ENCODE assay signal across 9 mouse cellular contexts in genomic region chr6:30468684-30469083, GRCm38 (mm10). TPM values are rescaled to one million over a fixed set of nuclear protein-coding genes. Genes with fewer than 3 reads are reported as not detected.
DNase-seq lines count a peak whose midpoint lies in the region; ATAC-seq lines count a peak whose summit lies in the region.
"Had no signal": no experiment of that assay in that cellular context is flagged by ENCODE, and none has a peak within 500 bp of the region (broad histone marks: within the 10 kb centered on the region; RNA-seq: fewer than 3 reads in every experiment).

No protein-coding gene starts in this region.

- no peak overlapping the region for H3K4me3 ChIP-seq in liver, embryonic 11.5 days (ENCODE audit: low read depth, low read length)
- no peak overlapping the region for H3K4me3 ChIP-seq in limb, embryonic 12.5 days (replicated peaks)
- H3K4me3 ChIP-seq: liver, embryonic 15.5 days had no signal

- H3K4me1 ChIP-seq in liver, embryonic 11.5 days (replicated peaks; ENCODE audit: control insufficient read depth, insufficient read depth, low read length), result peaks cover 8% of the 10 kb centered on the region
- peaks cover 19% of the 10 kb centered on the region for H3K4me1 ChIP-seq in limb, embryonic 12.5 days (replicated peaks)
- H3K4me1 ChIP-seq: liver, embryonic 15.5 days had no signal

- H3K9me3 ChIP-seq in liver, embryonic 11.5 days (ENCODE audit: control insufficient read depth, low read length), result no peaks in the 10 kb centered on the region
- peaks cover 5% of the 10 kb centered on the region; the same call in 1 of the 2 replicates for H3K9me3 ChIP-seq in limb, embryonic 12.5 days
- H3K9me3 ChIP-seq: liver, embryonic 15.5 days had no signal

- WGBS in liver, embryonic 11.5 days, result 53% methylated on average over 12 of the region's 12 CpGs
- WGBS in limb, embryonic 12.5 days, result 63% methylated on average over 12 of the region's 12 CpGs

- no peak overlapping the region for H3K9ac ChIP-seq in liver, embryonic 11.5 days (ENCODE audit: low read depth, low read length)
- no peak overlapping the region for H3K9ac ChIP-seq in limb, embryonic 12.5 days (replicated peaks)
- H3K9ac ChIP-seq: liver, embryonic 15.5 days had no signal

- no peaks in the 10 kb centered on the region for H3K36me3 ChIP-seq in liver, embryonic 11.5 days (ENCODE audit: control insufficient read depth, insufficient read depth, low read length)
- no peaks in the 10 kb centered on the region for H3K36me3 ChIP-seq in limb, embryonic 12.5 days
- H3K36me3 ChIP-seq: liver, embryonic 15.5 days had no signal

- no peak overlapping the region for H3K4me2 ChIP-seq in liver, embryonic 11.5 days
- no peak overlapping the region for H3K4me2 ChIP-seq in limb, embryonic 12.5 days
- H3K4me2 ChIP-seq: liver, embryonic 15.5 days had no signal

- H3K27ac ChIP-seq in liver, embryonic 11.5 days (ENCODE audit: low read depth, low read length), result no peak overlapping the region
- peak overlapping the region; percentile 51; the same call in 1 of the 2 replicates for H3K27ac ChIP-seq in limb, embryonic 12.5 days
- H3K27ac ChIP-seq: liver, embryonic 15.5 days had no signal

- intact Hi-C loops in heart, postnatal 10 days (cut with DNase I), result loop anchor here (2.0 kb wide), 1 partner anchor 66 kb away; no protein-coding TSS in a partner anchor

- DNase-seq in liver (peak; percentile 39), NIH3T3 (ENCODE audit: low read depth) (peak; percentile 69)
- DNase-seq in liver, embryonic 11.5 days (ENCODE audit: low spot score), result no peak
- DNase-seq in embryo, embryonic 10.5 days (ENCODE audit: low spot score), result peak; percentile 76
- peak; percentile 48 to 56 for DNase-seq in heart, postnatal 10 days
- peak; percentile 31 for DNase-seq in retina, postnatal 7 days (ENCODE audit: low read depth, low spot score)
- DNase-seq in frontal cortex, postnatal 25 days (ENCODE audit: low spot score in 2 of 2), result no peak

- ATAC-seq in liver, embryonic 11.5 days (replicated peaks; ENCODE audit: low FRiP score), result no peak
- ATAC-seq in limb, embryonic 12.5 days (ENCODE audit: insufficient number of reproducible peaks, insufficient read depth, low FRiP score, low TSS enrichment, low read depth), result no peak

- H3K27me3 ChIP-seq in liver, embryonic 11.5 days (replicated peaks; ENCODE audit: control insufficient read depth, insufficient read depth, low read length), result no peaks in the 10 kb centered on the region
- no peaks in the 10 kb centered on the region for H3K27me3 ChIP-seq in limb, embryonic 12.5 days

RNA-seq across cellular contexts. Expression of gene Tmem209, which starts 40.9 kb away (rescaled TPM):
- polyA plus RNA-seq in liver, embryonic 11.5 days (2014; fragmentation: Nextera tagmentation; extraction: Ambion mirVana), result 44.2 and 49.2 TPM in 2 replicates
- 10 to 100 TPM; 12.0 to 13.3 TPM for total RNA-seq in heart, postnatal 10 days (2021)
- polyA plus RNA-seq in limb, embryonic 12.5 days (2016; fragmentation: Nextera tagmentation; extraction: Ambion mirVana), result 36.4 and 39.9 TPM in 2 replicates

RNA-seq across cellular contexts. Expression of gene Ssmem1, which starts 41.0 kb away (rescaled TPM):
- polyA plus RNA-seq in liver, embryonic 11.5 days (2014; fragmentation: Nextera tagmentation; extraction: Ambion mirVana), result 0.18 TPM in 1 of 2 replicates, not detected in the other
- not detected for total RNA-seq in heart, postnatal 10 days (2021)
- polyA plus RNA-seq in limb, embryonic 12.5 days (2016; fragmentation: Nextera tagmentation; extraction: Ambion mirVana), result 0.50 TPM in 1 of 2 replicates, not detected in the other

Comparison
In these comparisons a context has a peak if more than half of its experiments do, and no peak if none do; other contexts are left out.
1. DNase-seq: peak in liver (single experiment), NIH3T3 (single experiment), embryo, embryonic 10.5 days (single experiment), heart, postnatal 10 days (2 of 2) and retina, postnatal 7 days (single experiment); none in liver, embryonic 11.5 days (single experiment) and frontal cortex, postnatal 25 days (0 of 2).